Mouse (Mus musculus) lung, postnatal 0 days (tissue): ENCODE measurements around the gene Ccp110.

Experiments used
- CTCF ChIP-seq: IDR thresholded peaks from 2 replicates; pipeline ENCODE4 v1.5.1; 2016; ENCODE audit warnings: antibody characterized with exemption, mild to moderate bottlenecking
- EP300 ChIP-seq: IDR thresholded peaks from 2 replicates; pipeline ENCODE4 v1.6.1; 2016; ENCODE audit warnings: antibody characterized with exemption, mild to moderate bottlenecking, control low read depth

DNA sequence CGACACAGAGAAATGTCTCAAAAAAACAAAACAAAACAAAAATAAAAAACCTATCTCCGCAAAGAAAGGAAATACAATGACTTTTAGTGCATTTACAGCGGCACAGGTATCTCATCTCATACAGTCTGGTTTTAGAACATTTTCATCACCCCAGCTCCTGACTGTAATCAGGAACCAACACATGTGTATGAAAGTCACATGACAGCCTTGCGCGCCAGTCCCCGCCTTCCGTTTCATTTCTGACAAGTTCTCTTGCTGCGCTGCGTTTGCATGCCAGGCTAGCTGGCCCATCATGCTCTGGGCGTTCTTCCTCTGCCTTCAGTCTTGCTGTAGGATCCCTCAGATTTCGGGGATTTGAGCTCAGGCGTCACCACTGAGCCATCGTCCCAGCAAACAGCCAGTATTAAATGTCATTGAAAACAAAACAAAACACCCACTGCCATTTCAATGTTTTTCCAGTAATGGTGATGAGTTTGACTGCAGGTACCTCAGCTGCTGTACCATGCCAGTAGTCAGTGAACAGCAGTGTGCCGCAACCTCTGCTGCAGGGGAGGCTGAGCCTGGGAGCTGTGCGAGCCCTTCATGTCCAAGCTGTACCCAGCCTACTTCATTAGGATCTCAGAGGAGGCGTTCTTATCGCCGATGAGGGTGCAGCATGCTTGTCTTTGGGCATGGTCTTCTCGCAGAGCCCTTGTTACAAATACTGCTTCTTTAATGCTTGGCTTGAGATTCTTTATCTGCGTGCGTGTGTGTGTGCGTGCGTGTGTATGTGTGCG lies 44.3 kb downstream of the Ccp110 start:
- no peak for TF ChIP-seq CTCF
- TF ChIP-seq EP300, result no peak
